Mouse (Mus musculus) right cerebral cortex, postnatal 4 days (tissue): Measurements from ENCODE around the gene Zfhx3.

ENCODE experiments used
- DNase-seq: peaks from one replicate; pipeline ENCODE4 v3.0.0-alpha.2; 2022

Zfhx3 gene

GRCm38 (mm10) chr8:108244636-108245494 lies 302.4 kb downstream of the Zfhx3 start:
- no peak for DNase-seq

- DNase-seq: no peak
Measured at GRCm38 (mm10) chr8:108245575-108245974, 303.1 kb downstream of the Zfhx3 start.

- no peak for DNase-seq
Measured at GRCm38 (mm10) chr8:108246035-108246933, 303.8 kb downstream of the Zfhx3 start.

- no peak for DNase-seq
Measured at GRCm38 (mm10) chr8:108246934-108247417, 304.5 kb downstream of the Zfhx3 start.

- no peak for DNase-seq
Measured at GRCm38 (mm10) chr8:108264593-108265160, 322.2 kb downstream of the Zfhx3 start.

GRCm38 (mm10) chr8:108277960-108278359 lies 335.5 kb downstream of the Zfhx3 start:
- DNase-seq: no peak

GRCm38 (mm10) chr8:108281981-108282380 lies 339.5 kb downstream of the Zfhx3 start:
- DNase-seq: no peak

GRCm38 (mm10) chr8:108286117-108286516 lies 343.7 kb downstream of the Zfhx3 start:
- DNase-seq: no peak

GRCm38 (mm10) chr8:108300964-108301615 lies 358.6 kb downstream of the Zfhx3 start:
- no peak for DNase-seq

GRCm38 (mm10) chr8:108301654-108302053 lies 359.2 kb downstream of the Zfhx3 start:
- DNase-seq: no peak

- no peak for DNase-seq
Measured at GRCm38 (mm10) chr8:108305368-108305767, 362.9 kb downstream of the Zfhx3 start.

GRCm38 (mm10) chr8:108309525-108310246 lies 367.2 kb downstream of the Zfhx3 start:
- DNase-seq: no peak

GRCm38 (mm10) chr8:108315046-108315445 lies 372.6 kb downstream of the Zfhx3 start:
- no peak for DNase-seq

- no peak for DNase-seq
Measured at GRCm38 (mm10) chr8:108317532-108318093, 375.2 kb downstream of the Zfhx3 start.

GRCm38 (mm10) chr8:108327711-108328110 lies 385.3 kb downstream of the Zfhx3 start:
- no peak for DNase-seq

- DNase-seq: no peak
Measured at GRCm38 (mm10) chr8:108348352-108348751, 405.9 kb downstream of the Zfhx3 start.

GRCm38 (mm10) chr8:108348776-108349175 lies 406.3 kb downstream of the Zfhx3 start:
- DNase-seq: no peak

- DNase-seq: no peak
Measured at GRCm38 (mm10) chr8:108355119-108355777, 412.8 kb downstream of the Zfhx3 start.

- no peak for DNase-seq
Measured at GRCm38 (mm10) chr8:108361402-108361801, 419.0 kb downstream of the Zfhx3 start.

- no peak for DNase-seq
Measured at GRCm38 (mm10) chr8:108362421-108362820, 420.0 kb downstream of the Zfhx3 start.

GRCm38 (mm10) chr8:108363435-108363834 lies 421.0 kb downstream of the Zfhx3 start:
- DNase-seq: no peak
